19 mouse cellular contexts compared by ENCODE assay signal in the genomic region with DNA sequence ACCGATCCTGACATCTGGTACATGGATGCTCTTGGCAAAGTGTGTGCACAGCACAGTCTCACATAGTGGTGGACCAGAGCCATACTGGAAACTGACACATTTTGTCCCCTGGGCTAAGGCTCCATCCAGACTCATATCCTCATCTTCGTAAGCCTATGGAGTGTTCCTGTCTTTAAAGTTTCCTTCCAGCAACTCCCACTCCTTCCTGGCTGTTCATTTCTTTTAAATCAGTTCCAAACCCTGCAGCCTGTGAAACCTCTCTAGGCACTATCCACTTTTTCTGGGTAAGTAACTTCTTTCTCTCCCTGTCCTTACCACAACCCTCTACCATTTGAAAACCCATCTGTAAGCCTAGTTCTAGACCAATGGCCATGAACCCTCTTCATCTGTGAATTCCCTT.
"Had no signal": no experiment of that assay in that cellular context is flagged by ENCODE, and none has a peak within 500 bp of the region (broad histone marks: within the 10 kb centered on the region; RNA-seq: fewer than 3 reads in every experiment).

No protein-coding gene starts in this region.

- H3K4me2 ChIP-seq: liver, embryonic 15.5 days; lung, embryonic 15.5 days; midbrain, embryonic 11.5 days; midbrain, embryonic 13.5 days; midbrain, embryonic 15.5 days; neural tube, embryonic 12.5 days; stomach, embryonic 15.5 days had no signal

- H3K36me3 ChIP-seq: liver, embryonic 15.5 days; lung, embryonic 15.5 days; midbrain, embryonic 13.5 days; midbrain, embryonic 15.5 days; neural tube, embryonic 12.5 days; stomach, embryonic 15.5 days had no signal

- H3K9me3 ChIP-seq: liver, embryonic 15.5 days; lung, embryonic 15.5 days; megakaryocyte, embryonic 14.5 days; midbrain, embryonic 13.5 days; midbrain, embryonic 15.5 days; neural tube, embryonic 12.5 days; stomach, embryonic 15.5 days had no signal

- H3K27me3 ChIP-seq: liver, embryonic 15.5 days; lung, embryonic 15.5 days; megakaryocyte, embryonic 14.5 days; midbrain, embryonic 13.5 days; midbrain, embryonic 15.5 days; neural tube, embryonic 12.5 days; stomach, embryonic 15.5 days had no signal

- ATAC-seq: liver, postnatal 0 days; lung, postnatal 0 days; midbrain, embryonic 13.5 days; midbrain, embryonic 15.5 days had no signal

- H3K27ac ChIP-seq: liver, embryonic 15.5 days; lung, embryonic 15.5 days; macrophage; midbrain, embryonic 13.5 days; midbrain, embryonic 15.5 days; neural tube, embryonic 12.5 days; stomach, embryonic 15.5 days; stomach, postnatal 0 days had no signal

- H3K9ac ChIP-seq: liver, embryonic 15.5 days; liver, postnatal 0 days; lung, embryonic 15.5 days; midbrain, embryonic 13.5 days; midbrain, embryonic 15.5 days; neural tube, embryonic 12.5 days; stomach, embryonic 15.5 days had no signal

- H3K4me3 ChIP-seq: liver, embryonic 15.5 days; lung, embryonic 15.5 days; megakaryocyte, embryonic 14.5 days; midbrain, embryonic 13.5 days; midbrain, embryonic 15.5 days; neural tube, embryonic 12.5 days; stomach, embryonic 15.5 days had no signal

- H3K4me1 ChIP-seq: liver, embryonic 15.5 days; lung, embryonic 15.5 days; megakaryocyte, embryonic 14.5 days; midbrain, embryonic 13.5 days; midbrain, embryonic 15.5 days; neural tube, embryonic 12.5 days; stomach, embryonic 15.5 days had no signal

- DNase-seq: liver, postnatal 0 days; lung, adult 2 months; lung, postnatal 14 days; lung, postnatal 36 days; right cerebral cortex, postnatal 25 days; thymus, adult 18-20 months; thymus, postnatal 14 days; thymus, postnatal 36 days had no signal
